Mouse (Mus musculus): Measurements from ENCODE around the gene Plekhg6. TPM values are rescaled to one million over a fixed set of nuclear protein-coding genes. Genes with fewer than 3 reads are reported as not detected.

The Plekhg6 gene
- 1.0 and 1.2 TPM in 2 replicates for polyA plus RNA-seq (2015; fragmentation: Nextera tagmentation; extraction: Ambion mirVana)

GRCm38 (mm10) chr6:125380372-125381360 lies at the start of gene Plekhg6:
Plekhg6 (minus strand) TSS chr6:125380793.
- no peak for DNase-seq (ENCODE audit: low spot score)

GRCm38 (mm10) chr6:125429741-125430140 lies 49.1 kb upstream of the Plekhg6 start:
- DNase-seq (ENCODE audit: low spot score): no peak

GRCm38 (mm10) chr6:125426383-125427360 lies 46.1 kb upstream of the Plekhg6 start:
- DNase-seq (ENCODE audit: low spot score): peak; percentile 78

GRCm38 (mm10) chr6:125425205-125426090 lies 44.9 kb upstream of the Plekhg6 start:
- DNase-seq (ENCODE audit: low spot score): peak; percentile 54

GRCm38 (mm10) chr6:125424156-125424555 lies 43.6 kb upstream of the Plekhg6 start:
- DNase-seq (ENCODE audit: low spot score): no peak

GRCm38 (mm10) chr6:125423507-125423906 lies 42.9 kb upstream of the Plekhg6 start:
- DNase-seq (ENCODE audit: low spot score): no peak

GRCm38 (mm10) chr6:125423099-125423498 lies 42.5 kb upstream of the Plekhg6 start:
- peak; percentile 9 for DNase-seq (ENCODE audit: low spot score)

- DNase-seq (ENCODE audit: low spot score): peak; percentile 90
These were observed 41.6 kb upstream of the Plekhg6 start for GRCm38 (mm10) chr6:125422051-125422822.

- DNase-seq (ENCODE audit: low spot score): no peak
These were observed 40.0 kb upstream of the Plekhg6 start for GRCm38 (mm10) chr6:125420458-125421063.

GRCm38 (mm10) chr6:125418744-125419143 lies 38.2 kb upstream of the Plekhg6 start:
- peak; percentile 82 for DNase-seq (ENCODE audit: low spot score)

- no peak for DNase-seq (ENCODE audit: low spot score)
These were observed 32.7 kb upstream of the Plekhg6 start for GRCm38 (mm10) chr6:125413326-125413725.

GRCm38 (mm10) chr6:125411661-125412060 lies 31.1 kb upstream of the Plekhg6 start:
- no peak for DNase-seq (ENCODE audit: low spot score)

GRCm38 (mm10) chr6:125410995-125411547 lies 30.5 kb upstream of the Plekhg6 start:
- DNase-seq (ENCODE audit: low spot score): no peak

- no peak for DNase-seq (ENCODE audit: low spot score)
These were observed 30.0 kb upstream of the Plekhg6 start for GRCm38 (mm10) chr6:125410551-125410950.

- DNase-seq (ENCODE audit: low spot score): no peak
These were observed 27.1 kb upstream of the Plekhg6 start for GRCm38 (mm10) chr6:125407657-125408056.

- DNase-seq (ENCODE audit: low spot score): no peak
These were observed 26.6 kb upstream of the Plekhg6 start for GRCm38 (mm10) chr6:125407224-125407623.

GRCm38 (mm10) chr6:125405461-125406382 lies 25.1 kb upstream of the Plekhg6 start:
- DNase-seq (ENCODE audit: low spot score): no peak

- DNase-seq (ENCODE audit: low spot score): no peak
These were observed 9.3 kb upstream of the Plekhg6 start for GRCm38 (mm10) chr6:125389853-125390252.

All from thymus, postnatal 0 days (tissue).